Mouse (Mus musculus): ENCODE results near the gene Gm21761.
"Not testable (repeated sequence)": the region's sequence is repeated elsewhere in the genome, so short reads cannot be mapped to it uniquely, and the experiment has no call there.

GRCm38 (mm10) chr13:119916449-119916848 lies 12.6 kb downstream of the Gm21761 start:
- TF ChIP-seq CTCF (IDR thresholded peaks at IDR 0.05; ENCODE audit: low read depth, low read length); EP300 (IDR thresholded peaks at IDR 0.05; ENCODE audit: insufficient read depth, low read depth, low read length); POLR2A (IDR thresholded peaks at IDR 0.05; ENCODE audit: insufficient read depth, low read length): not testable (repeated sequence)
